Mouse (Mus musculus): ENCODE measurements around the gene Bco2.

GRCm38 (mm10) chr9:50525585-50525984 is 29.4 kb downstream of the Bco2 start:
- TF ChIP-seq POLR2A (IDR thresholded peaks at IDR 0.05; ENCODE audit: extremely low read depth, insufficient read depth, low read length) (no peak), CTCF (IDR thresholded peaks at IDR 0.05; ENCODE audit: low read depth, low read length) (no peak)

Data from liver, adult 2 months (tissue).